Mouse (Mus musculus): Measurements from ENCODE around the gene Rbms3. TPM values are rescaled to one million over a fixed set of nuclear protein-coding genes. Genes with fewer than 3 reads are reported as not detected.

Rbms3 gene
- polyA plus RNA-seq, 1 experiment from 2014 or later: 68.6 TPM

GRCm38 (mm10) chr9:116674191-116674590, 955.5 kb downstream of the Rbms3 start:
- Histone ChIP-seq H3K4me2 (ENCODE audit: low read length) (no peak overlapping the region), H3K9ac (ENCODE audit: low read length) (no peak overlapping the region), H3K27me3 (replicated peaks; ENCODE audit: control insufficient read depth, insufficient read depth, low read length) (no peaks in the 10 kb centered on the region), H3K36me3 (ENCODE audit: control insufficient read depth, insufficient read depth, low read length) (no peaks in the 10 kb centered on the region), H3K4me3 (ENCODE audit: low read depth, low read length) (no peak overlapping the region), H3K4me1 (replicated peaks; ENCODE audit: control insufficient read depth, insufficient read depth, low read length) (peaks cover 3% of the 10 kb centered on the region; the same call in 1 of the 2 replicates), H3K9me3 (ENCODE audit: control insufficient read depth, low read length) (no peaks in the 10 kb centered on the region), H3K27ac (ENCODE audit: low read depth) (no peak overlapping the region)
- no peak for ATAC-seq (replicated peaks; ENCODE audit: low FRiP score, low TSS enrichment, low read depth)
- peak; percentile 47 for DNase-seq (ENCODE audit: low spot score)
- WGBS: 77% methylated on average over 4 of the region's 4 CpGs

- no peak for ATAC-seq (replicated peaks; ENCODE audit: low FRiP score, low TSS enrichment, low read depth)
- Histone ChIP-seq H3K27ac (ENCODE audit: low read depth) (no peak overlapping the region), H3K36me3 (ENCODE audit: control insufficient read depth, insufficient read depth, low read length) (no peaks in the 10 kb centered on the region), H3K4me3 (ENCODE audit: low read depth, low read length) (no peak overlapping the region), H3K9ac (ENCODE audit: low read length) (no peak overlapping the region), H3K9me3 (ENCODE audit: control insufficient read depth, low read length) (no peaks in the 10 kb centered on the region), H3K4me2 (ENCODE audit: low read length) (no peak overlapping the region), H3K27me3 (replicated peaks; ENCODE audit: control insufficient read depth, insufficient read depth, low read length) (no peaks in the 10 kb centered on the region), H3K4me1 (replicated peaks; ENCODE audit: control insufficient read depth, insufficient read depth, low read length) (no peaks in the 10 kb centered on the region)
- DNase-seq (ENCODE audit: low spot score): no peak
- 85% methylated on average over 4 of the region's 4 CpGs for WGBS
Measured at GRCm38 (mm10) chr9:116661026-116661425, 968.7 kb downstream of the Rbms3 start.

- 67% methylated on average over 1 of the region's 1 CpGs for WGBS
Measured at GRCm38 (mm10) chr9:116659936-116660335, 969.8 kb downstream of the Rbms3 start.

GRCm38 (mm10) chr9:116657141-116657540, 972.6 kb downstream of the Rbms3 start:
- Histone ChIP-seq H3K4me2 (ENCODE audit: low read length) (no peak overlapping the region), H3K4me1 (replicated peaks; ENCODE audit: control insufficient read depth, insufficient read depth, low read length) (no peaks in the 10 kb centered on the region), H3K4me3 (ENCODE audit: low read depth, low read length) (no peak overlapping the region), H3K9ac (ENCODE audit: low read length) (no peak overlapping the region), H3K27me3 (replicated peaks; ENCODE audit: control insufficient read depth, insufficient read depth, low read length) (no peaks in the 10 kb centered on the region), H3K9me3 (ENCODE audit: control insufficient read depth, low read length) (no peaks in the 10 kb centered on the region), H3K27ac (ENCODE audit: low read depth) (no peak overlapping the region), H3K36me3 (ENCODE audit: control insufficient read depth, insufficient read depth, low read length) (no peaks in the 10 kb centered on the region)
- peak; percentile 43 for DNase-seq (ENCODE audit: low spot score)
- 78% methylated on average over 2 of the region's 2 CpGs for WGBS
- ATAC-seq (replicated peaks; ENCODE audit: low FRiP score, low TSS enrichment, low read depth): no peak

More at GRCm38 (mm10) chr9:116659936-116660335, 969.8 kb downstream of the Rbms3 start:
- Histone ChIP-seq H3K9me3 (ENCODE audit: control insufficient read depth, low read length) (no peaks in the 10 kb centered on the region), H3K4me1 (replicated peaks; ENCODE audit: control insufficient read depth, insufficient read depth, low read length) (no peaks in the 10 kb centered on the region), H3K9ac (ENCODE audit: low read length) (no peak overlapping the region), H3K27me3 (replicated peaks; ENCODE audit: control insufficient read depth, insufficient read depth, low read length) (no peaks in the 10 kb centered on the region), H3K27ac (ENCODE audit: low read depth) (no peak overlapping the region), H3K4me3 (ENCODE audit: low read depth, low read length) (no peak overlapping the region), H3K36me3 (ENCODE audit: control insufficient read depth, insufficient read depth, low read length) (no peaks in the 10 kb centered on the region), H3K4me2 (ENCODE audit: low read length) (no peak overlapping the region)
- DNase-seq (ENCODE audit: low spot score): no peak
- no peak for ATAC-seq (replicated peaks; ENCODE audit: low FRiP score, low TSS enrichment, low read depth)

- H3K4me1 ChIP-seq (replicated peaks; ENCODE audit: control insufficient read depth, insufficient read depth, low read length): peaks cover 5% of the 10 kb centered on the region; the same call in 1 of the 2 replicates
- H3K9ac ChIP-seq (ENCODE audit: low read length): no peak overlapping the region
- no peaks in the 10 kb centered on the region for H3K36me3 ChIP-seq (ENCODE audit: control insufficient read depth, insufficient read depth, low read length)
- no peak for DNase-seq (ENCODE audit: low spot score)
- H3K27me3 ChIP-seq (replicated peaks; ENCODE audit: control insufficient read depth, insufficient read depth, low read length): no peaks in the 10 kb centered on the region
- ATAC-seq (replicated peaks; ENCODE audit: low FRiP score, low TSS enrichment, low read depth): no peak
- WGBS: 95% methylated on average over 1 of the region's 1 CpGs
- H3K4me3 ChIP-seq (ENCODE audit: low read depth, low read length): no peak overlapping the region
- no peak overlapping the region for H3K27ac ChIP-seq (ENCODE audit: low read depth)
- no peak overlapping the region for H3K4me2 ChIP-seq (ENCODE audit: low read length)
- H3K9me3 ChIP-seq (ENCODE audit: control insufficient read depth, low read length): no peaks in the 10 kb centered on the region
Measured at GRCm38 (mm10) chr9:116651414-116651813, 978.3 kb downstream of the Rbms3 start.

GRCm38 (mm10) chr9:116649955-116650354, 979.8 kb downstream of the Rbms3 start:
- Histone ChIP-seq H3K36me3 (ENCODE audit: control insufficient read depth, insufficient read depth, low read length) (no peaks in the 10 kb centered on the region), H3K27ac (ENCODE audit: low read depth) (no peak overlapping the region), H3K27me3 (replicated peaks; ENCODE audit: control insufficient read depth, insufficient read depth, low read length) (no peaks in the 10 kb centered on the region), H3K9ac (ENCODE audit: low read length) (no peak overlapping the region), H3K9me3 (ENCODE audit: control insufficient read depth, low read length) (no peaks in the 10 kb centered on the region), H3K4me2 (ENCODE audit: low read length) (no peak overlapping the region), H3K4me1 (replicated peaks; ENCODE audit: control insufficient read depth, insufficient read depth, low read length) (peaks cover 5% of the 10 kb centered on the region; the same call in 1 of the 2 replicates), H3K4me3 (ENCODE audit: low read depth, low read length) (no peak overlapping the region)
- 65% methylated on average over 4 of the region's 4 CpGs for WGBS
- ATAC-seq (replicated peaks; ENCODE audit: low FRiP score, low TSS enrichment, low read depth) (no peak), DNase-seq (ENCODE audit: low spot score) (no peak)

- 31% methylated on average over 9 of the region's 9 CpGs for WGBS
- no peaks in the 10 kb centered on the region for H3K36me3 ChIP-seq (ENCODE audit: control insufficient read depth, insufficient read depth, low read length)
- H3K4me3 ChIP-seq (ENCODE audit: low read depth, low read length): no peak overlapping the region
- H3K4me2 ChIP-seq (ENCODE audit: low read length): no peak overlapping the region
- H3K9me3 ChIP-seq (ENCODE audit: control insufficient read depth, low read length): no peaks in the 10 kb centered on the region
- H3K4me1 ChIP-seq (replicated peaks; ENCODE audit: control insufficient read depth, insufficient read depth, low read length): peaks cover 5% of the 10 kb centered on the region; the same call in 1 of the 2 replicates
- H3K27me3 ChIP-seq (replicated peaks; ENCODE audit: control insufficient read depth, insufficient read depth, low read length): no peaks in the 10 kb centered on the region
- ATAC-seq (replicated peaks; ENCODE audit: low FRiP score, low TSS enrichment, low read depth): no peak
- 0 out of 2 replicates have a peak overlapping the region, but pooled peaks have one; percentile 14 for H3K27ac ChIP-seq (ENCODE audit: low read depth)
- H3K9ac ChIP-seq (ENCODE audit: low read length): no peak overlapping the region
- DNase-seq (ENCODE audit: low spot score): peak; percentile 50
Measured at GRCm38 (mm10) chr9:116649086-116649792, 980.5 kb downstream of the Rbms3 start.

GRCm38 (mm10) chr9:116644616-116645015, 985.1 kb downstream of the Rbms3 start:
- 85% methylated on average over 8 of the region's 8 CpGs for WGBS
- DNase-seq (ENCODE audit: low spot score) (peak; percentile 39), ATAC-seq (replicated peaks; ENCODE audit: low FRiP score, low TSS enrichment, low read depth) (no peak)
- Histone ChIP-seq H3K27ac (ENCODE audit: low read depth) (no peak overlapping the region), H3K9ac (ENCODE audit: low read length) (no peak overlapping the region), H3K4me3 (ENCODE audit: low read depth, low read length) (no peak overlapping the region), H3K4me2 (ENCODE audit: low read length) (no peak overlapping the region), H3K27me3 (replicated peaks; ENCODE audit: control insufficient read depth, insufficient read depth, low read length) (no peaks in the 10 kb centered on the region), H3K36me3 (ENCODE audit: control insufficient read depth, insufficient read depth, low read length) (no peaks in the 10 kb centered on the region), H3K4me1 (replicated peaks; ENCODE audit: control insufficient read depth, insufficient read depth, low read length) (peaks cover 12% of the 10 kb centered on the region), H3K9me3 (ENCODE audit: control insufficient read depth, low read length) (peaks cover 4% of the 10 kb centered on the region; the same call in 1 of the 2 replicates)

- Histone ChIP-seq H3K27ac (ENCODE audit: low read depth) (peak overlapping the region; percentile 67; the same call in 1 of the 2 replicates), H3K4me2 (ENCODE audit: low read length) (no peak overlapping the region), H3K9ac (ENCODE audit: low read length) (no peak overlapping the region), H3K9me3 (ENCODE audit: control insufficient read depth, low read length) (peaks cover 4% of the 10 kb centered on the region; the same call in 1 of the 2 replicates), H3K4me1 (replicated peaks; ENCODE audit: control insufficient read depth, insufficient read depth, low read length) (peaks cover 13% of the 10 kb centered on the region), H3K27me3 (replicated peaks; ENCODE audit: control insufficient read depth, insufficient read depth, low read length) (no peaks in the 10 kb centered on the region), H3K4me3 (ENCODE audit: low read depth, low read length) (no peak overlapping the region), H3K36me3 (ENCODE audit: control insufficient read depth, insufficient read depth, low read length) (peaks cover 4% of the 10 kb centered on the region; the same call in 1 of the 2 replicates)
- no peak for ATAC-seq (replicated peaks; ENCODE audit: low FRiP score, low TSS enrichment, low read depth)
- DNase-seq (ENCODE audit: low spot score): peak; percentile 48
- WGBS: 33% methylated on average over 4 of the region's 4 CpGs
Measured at GRCm38 (mm10) chr9:116640302-116640679, 989.4 kb downstream of the Rbms3 start.

All from intestine, embryonic 14.5 days (tissue).